Mouse (Mus musculus) myocyte (in vitro differentiated cells): ENCODE data around the gene Ptpn23.

Experiments used
- E2F4 ChIP-seq: IDR thresholded peaks from one replicate; pipeline ENCODE4 v1.6.1; 2011; ENCODE audit warnings: mild to moderate bottlenecking, control low read depth, moderate library complexity; ENCODE audit not compliant: insufficient read depth
- MAX ChIP-seq: IDR thresholded peaks from one replicate; pipeline ENCODE4 v1.6.1; 2011; ENCODE audit warnings: low read depth, mild to moderate bottlenecking, control low read depth
- MYOG ChIP-seq, 3 experiments: IDR thresholded peaks; one replicate each; pipeline ENCODE4 v1.6.1; 2011; ENCODE audit warnings: control low read depth in 2 of 3, low read depth in 2 of 3, mild to moderate bottlenecking in 2 of 3; ENCODE audit not compliant: insufficient read length in 2 of 3, control insufficient read depth in 1 of 3, insufficient read depth in 1 of 3
- POLR2A ChIP-seq: IDR thresholded peaks from one replicate; pipeline ENCODE4 v1.6.1; 2011; ENCODE audit warnings: low read depth, mild to moderate bottlenecking, control low read depth, moderate library complexity; ENCODE audit not compliant: insufficient read length
- POLR2AphosphoS2 ChIP-seq: IDR thresholded peaks from one replicate; pipeline ENCODE4 v1.6.1; 2011; ENCODE audit warnings: low read depth, control low read depth; ENCODE audit not compliant: insufficient read length
- REST ChIP-seq: IDR thresholded peaks from one replicate; pipeline ENCODE4 v1.6.1; 2011; ENCODE audit warnings: mild to moderate bottlenecking, control low read depth, moderate library complexity; ENCODE audit not compliant: insufficient read depth, insufficient read length
- TCF12 ChIP-seq: IDR thresholded peaks from one replicate; pipeline ENCODE4 v1.6.1; 2011; ENCODE audit warnings: mild to moderate bottlenecking, control low read depth; ENCODE audit not compliant: poor library complexity, insufficient read depth, severe bottlenecking
- USF1 ChIP-seq: IDR thresholded peaks from one replicate; pipeline ENCODE4 v1.6.1; 2011; ENCODE audit warnings: low read depth, mild to moderate bottlenecking, control low read depth, moderate library complexity

- TF ChIP-seq E2F4 (no peak), POLR2A (no peak), TCF12 (no peak), POLR2AphosphoS2 (no peak), USF1 (no peak), MYOG (IDR thresholded peaks at IDR 0.05; ENCODE audit: control insufficient read depth in 1 of 3, insufficient read depth in 1 of 3, insufficient read length in 2 of 3, low read depth in 2 of 3) (no peak), MAX (no peak), REST (no peak)
These were observed 64.2 kb downstream of the Ptpn23 start for GRCm38 (mm10) chr9:110343805-110344204.
